Mouse (Mus musculus) urinary bladder, postnatal 14 days (tissue): ENCODE results near the gene Cfap299.

Source experiments
- DNase-seq: peaks from one replicate; pipeline ENCODE4 v3.0.0; 2021; ENCODE audit warnings: low spot score

The Cfap299 gene

GRCm38 (mm10) chr5:98833760-98834159 lies 504.7 kb downstream of the Cfap299 start:
- DNase-seq = no peak

- no peak for DNase-seq
These were observed 505.2 kb downstream of the Cfap299 start for GRCm38 (mm10) chr5:98834300-98834699.

GRCm38 (mm10) chr5:98842600-98843310 lies 513.7 kb downstream of the Cfap299 start:
- DNase-seq = no peak

GRCm38 (mm10) chr5:98844664-98845063 lies 515.6 kb downstream of the Cfap299 start:
- DNase-seq = peak; percentile 52
